Mouse (Mus musculus) gastrocnemius, postnatal 4 days (tissue): ENCODE results near the gene Akap3. TPM values are rescaled to one million over a fixed set of nuclear protein-coding genes. Genes with fewer than 3 reads are reported as not detected.

ENCODE experiments used
- DNase-seq, 2 experiments: peaks; one replicate each; pipeline ENCODE4 v3.0.0; 2021 to 2022; ENCODE audit warnings: low spot score in 2 of 2, mixed read lengths in 2 of 2
- long read RNA-seq, 2 experiments: library from polyadenylated mRNA; stranded (forward); transcript quantifications; one replicate each; pipeline ENCODE4 v2.0.0; 2021
- total RNA-seq, 2 experiments: library from RNA; stranded (reverse); gene quantifications; 2 replicates each; pipeline ENCODE4 v1.2.3; 2021

The Akap3 gene
- not detected for total RNA-seq
- long read RNA-seq, experiment 1 = 0 reads
- long read RNA-seq, experiment 2 = 0 reads

DNA sequence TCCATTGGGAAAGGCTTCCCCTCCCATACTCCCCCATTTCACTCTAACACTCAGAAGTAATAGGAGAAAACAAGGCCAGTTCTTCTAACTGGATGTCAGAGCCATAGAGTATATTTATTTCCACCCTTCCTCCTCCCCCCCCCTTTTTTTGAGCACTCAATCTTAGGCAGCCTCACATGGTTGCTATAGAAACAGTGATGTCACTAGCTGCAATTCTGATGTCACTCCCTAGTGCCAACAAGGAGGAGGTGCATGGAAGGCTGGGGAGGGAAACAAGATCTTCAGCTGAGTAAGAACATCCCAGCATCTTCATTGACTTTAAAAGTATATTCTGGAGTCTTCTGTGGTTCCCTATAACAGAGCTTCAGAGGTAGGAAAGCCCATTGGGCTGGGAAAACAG is at the start of gene Akap3:
Akap3 (plus strand) TSS at position 218 of the 400 bp plus-strand sequence.
- DNase-seq = no peak

DNA sequence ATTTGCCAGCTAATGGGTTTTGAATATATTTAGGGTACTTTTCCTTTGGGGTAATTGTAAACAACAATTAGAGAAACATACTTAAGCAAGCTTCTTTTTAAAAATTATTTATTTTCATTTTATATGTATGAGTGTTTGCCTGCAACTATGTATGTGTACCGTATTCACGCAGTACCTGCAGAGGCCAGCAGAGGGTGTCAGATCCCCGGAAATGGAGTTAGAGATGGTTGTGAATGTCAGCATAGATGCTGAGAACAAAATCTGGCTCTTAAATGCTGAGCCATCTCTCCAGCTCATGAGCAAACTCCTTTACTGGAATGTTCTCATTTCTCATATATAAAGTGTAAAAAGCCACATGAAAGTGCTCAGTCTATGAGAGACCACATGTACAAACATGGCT is 46.1 kb upstream of the Akap3 start:
- DNase-seq = no peak

DNA sequence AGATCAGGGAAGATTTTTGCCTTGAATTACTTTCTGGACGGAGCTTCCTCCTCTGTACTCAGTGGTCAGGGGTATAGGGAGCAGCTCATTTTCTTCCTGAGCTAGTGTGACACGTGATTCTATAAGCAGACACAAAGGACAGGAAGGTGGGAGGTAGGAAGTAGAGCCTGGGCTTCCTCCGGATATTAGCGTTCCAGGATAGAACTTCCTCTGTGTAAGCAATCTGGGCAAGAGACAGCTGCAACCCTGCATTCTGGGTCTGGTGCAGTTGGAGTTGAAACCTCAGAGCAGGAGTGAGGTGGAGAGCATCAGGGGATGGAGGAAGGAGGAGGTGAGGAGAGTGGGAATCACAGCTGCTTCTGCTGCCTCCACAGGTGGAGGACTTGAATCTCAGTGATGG is 44.8 kb upstream of the Akap3 start:
- DNase-seq = no peak

DNA sequence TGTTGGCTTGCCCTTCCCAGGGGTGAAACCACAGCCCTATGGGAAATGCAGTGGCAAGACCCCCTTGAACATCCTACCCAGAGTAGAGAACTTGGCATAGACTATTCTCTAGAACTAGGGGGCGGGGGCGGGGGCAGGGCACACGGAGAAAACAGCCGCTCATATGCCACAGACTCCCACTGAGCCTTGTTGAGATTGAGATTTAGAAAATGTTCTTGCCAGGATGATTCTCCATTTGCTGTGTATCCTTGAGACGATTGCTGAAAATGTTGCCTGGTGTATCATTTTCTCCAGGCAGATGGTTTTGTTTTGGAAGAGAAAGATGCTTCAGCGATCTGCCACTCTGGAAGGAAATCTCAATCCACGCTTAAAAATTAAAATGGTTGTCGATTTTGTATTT is 44.3 kb upstream of the Akap3 start:
- DNase-seq = no peak

DNA sequence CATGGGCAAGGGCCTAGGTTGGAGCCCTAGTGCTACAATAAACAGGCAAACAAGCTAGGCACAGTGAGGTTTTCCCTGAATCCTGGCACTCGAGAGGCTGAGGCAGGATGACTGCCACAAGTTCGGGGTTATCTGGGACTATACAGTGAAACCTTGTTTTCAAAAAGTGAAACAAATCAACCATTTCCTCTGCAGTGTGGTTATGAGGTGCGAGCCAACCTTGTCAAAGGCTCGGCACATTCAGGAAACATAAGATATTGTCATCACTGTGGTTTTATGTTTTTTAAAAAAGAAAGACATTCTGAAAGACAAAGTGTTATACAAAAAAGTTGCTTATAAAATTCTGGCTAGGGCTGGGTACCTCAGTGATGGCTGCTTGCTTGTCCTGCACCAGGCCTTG is 41.4 kb upstream of the Akap3 start:
- no peak for DNase-seq

DNA sequence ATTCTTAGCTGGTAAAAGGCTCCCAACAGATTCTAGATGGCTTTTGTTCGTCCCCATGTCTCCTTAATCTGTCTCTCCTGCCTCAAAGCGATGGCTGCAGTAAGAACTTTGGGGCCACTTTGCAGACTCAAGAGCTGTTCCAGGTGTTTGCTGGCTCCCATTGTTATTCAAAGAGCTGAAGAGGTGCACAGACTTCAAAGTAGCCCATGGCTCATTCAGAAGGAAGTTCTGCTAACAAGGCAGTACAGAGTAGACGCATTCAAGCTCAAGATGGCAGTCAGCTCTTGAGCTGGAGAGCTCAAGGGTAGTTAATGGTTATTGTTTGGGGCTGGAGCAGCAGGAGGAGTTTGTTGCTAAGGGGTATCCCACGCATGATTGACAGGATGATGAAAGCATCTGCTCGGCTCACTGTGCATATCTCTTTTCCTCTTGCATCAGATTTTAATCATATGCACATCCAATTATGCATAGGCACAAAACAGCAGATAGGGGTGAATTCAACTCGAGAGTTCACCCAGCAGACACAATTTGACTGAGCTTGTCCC is 37.6 kb upstream of the Akap3 start:
- no peak for DNase-seq

DNA sequence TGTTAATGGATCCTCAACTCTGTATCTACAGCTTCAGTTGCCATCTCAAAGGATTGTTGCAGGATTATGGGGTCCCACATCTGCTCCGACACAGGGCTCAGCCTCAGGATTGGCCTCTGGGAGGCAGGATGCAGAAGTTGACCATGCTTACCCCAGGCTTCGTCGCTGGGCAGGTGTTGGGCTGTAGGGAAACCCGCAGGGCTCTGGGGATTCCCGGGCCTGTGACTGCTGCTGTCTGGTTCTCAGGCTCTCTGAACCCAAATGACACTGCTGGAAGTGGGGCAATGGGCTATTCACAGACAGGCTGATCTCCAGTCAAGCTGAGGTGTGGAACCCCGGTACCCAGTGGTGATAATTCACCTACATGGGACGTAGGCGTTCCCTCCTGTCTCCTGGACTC is 36.6 kb upstream of the Akap3 start:
- DNase-seq = no peak

DNA sequence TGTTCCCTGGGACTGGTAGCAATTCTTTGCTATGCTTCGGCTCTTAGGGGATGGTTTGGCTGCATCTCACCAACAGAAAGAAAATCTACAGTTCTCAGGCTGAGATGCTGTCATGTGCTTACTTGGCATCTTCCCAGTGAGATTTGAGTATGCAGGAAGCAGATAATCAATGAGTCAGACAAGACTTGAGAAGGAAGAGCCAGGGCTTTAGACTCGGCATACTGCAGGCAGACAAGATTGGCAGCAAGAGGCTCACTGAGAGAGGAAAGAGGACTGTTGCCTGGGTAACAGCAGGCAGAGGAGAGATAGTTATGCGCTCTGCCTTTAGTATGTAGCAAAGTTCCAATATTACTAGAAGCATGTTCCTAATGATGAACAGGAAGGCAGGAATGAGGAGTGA is 29.8 kb upstream of the Akap3 start:
- no peak for DNase-seq

DNA sequence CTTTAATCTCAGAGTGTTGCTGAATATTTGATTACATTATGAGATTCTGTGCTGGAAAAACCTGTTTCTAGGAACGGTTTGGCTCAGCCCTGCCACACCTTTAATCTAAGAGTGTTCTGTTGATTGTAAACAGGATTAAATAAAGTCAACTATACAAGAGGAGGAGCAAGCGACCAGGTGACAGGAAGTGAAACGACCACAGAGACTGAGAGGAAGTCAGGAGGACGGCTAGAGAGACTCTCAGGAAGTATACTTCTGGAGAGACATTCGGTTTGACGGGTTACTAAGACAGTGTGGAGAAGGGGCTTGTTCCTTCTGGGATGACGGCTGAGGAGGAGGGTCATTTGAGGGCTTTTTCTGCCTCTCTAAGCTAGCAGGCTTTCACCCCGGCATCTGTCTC is 16.3 kb upstream of the Akap3 start:
- no peak for DNase-seq

DNA sequence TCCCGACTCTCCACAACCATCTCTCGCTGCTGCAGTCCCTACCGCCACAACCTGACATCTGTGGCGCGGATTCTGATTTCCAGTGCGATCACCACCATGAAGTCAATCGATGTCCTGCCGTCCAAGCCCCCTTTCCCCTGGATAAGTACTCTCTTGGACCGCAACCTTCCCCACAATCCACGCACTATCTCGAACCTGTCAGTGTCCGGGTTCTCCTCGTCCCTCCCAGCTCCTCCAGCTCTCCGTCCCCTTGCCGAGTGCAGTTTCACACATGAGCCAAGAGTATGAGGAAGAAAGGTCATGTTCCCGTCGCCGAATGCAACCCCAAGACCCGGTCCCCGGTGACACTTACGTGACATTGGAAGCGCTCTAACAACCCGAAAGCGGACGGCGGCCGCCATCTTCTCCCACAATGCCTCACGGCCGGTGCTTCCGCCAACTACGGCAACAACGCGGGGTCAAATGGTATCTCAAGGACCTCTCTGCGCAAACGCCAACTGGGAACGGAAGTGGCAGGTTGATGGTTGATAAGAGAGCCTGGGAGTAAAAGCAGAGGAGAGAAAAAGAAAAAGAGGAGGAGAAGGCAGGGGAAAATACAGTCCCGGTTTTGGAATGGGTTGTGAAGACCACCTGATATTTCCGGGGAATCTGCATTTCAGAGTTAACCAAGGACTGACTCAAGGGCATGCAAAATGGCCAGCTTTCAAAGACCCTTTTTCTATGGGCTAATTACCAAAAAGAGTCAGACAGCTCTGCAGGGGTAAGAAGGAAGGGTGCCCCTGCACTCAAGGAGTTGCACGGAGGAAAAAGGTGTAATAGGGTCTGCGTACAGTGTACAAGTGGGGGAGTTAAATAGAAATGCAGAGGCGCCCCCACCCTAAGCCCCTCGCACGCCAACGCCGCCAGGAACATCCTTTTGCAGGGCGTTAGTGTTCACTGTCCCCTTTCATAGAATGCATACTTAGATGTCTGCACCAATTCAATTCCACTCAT is 3.9 kb upstream of the Akap3 start, which contains the start of gene Ndufa9:
Ndufa9 (minus strand) TSS at position 425 of the 993 bp plus-strand sequence.
- DNase-seq = peak; percentile 90 to 96

DNA sequence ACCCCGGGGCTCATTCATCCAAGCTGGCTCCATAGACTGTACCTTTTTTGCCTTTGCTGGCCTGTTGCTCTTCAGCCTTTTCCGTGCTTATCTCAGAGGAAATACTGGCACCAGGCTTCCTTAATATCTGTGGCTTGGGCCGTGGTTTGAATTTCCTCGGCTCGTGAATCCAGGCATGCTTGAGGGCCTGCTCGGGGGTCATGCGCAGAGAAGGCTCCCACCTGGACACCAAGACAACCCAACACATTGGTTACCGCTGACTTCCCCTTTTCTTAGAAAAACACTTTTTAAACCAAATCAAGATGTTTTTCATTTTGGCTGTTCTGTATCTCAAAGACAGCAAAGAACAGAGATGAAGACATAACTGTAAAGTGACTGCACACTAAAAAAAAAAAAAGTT is 24.2 kb downstream of the Akap3 start:
- no peak for DNase-seq

DNA sequence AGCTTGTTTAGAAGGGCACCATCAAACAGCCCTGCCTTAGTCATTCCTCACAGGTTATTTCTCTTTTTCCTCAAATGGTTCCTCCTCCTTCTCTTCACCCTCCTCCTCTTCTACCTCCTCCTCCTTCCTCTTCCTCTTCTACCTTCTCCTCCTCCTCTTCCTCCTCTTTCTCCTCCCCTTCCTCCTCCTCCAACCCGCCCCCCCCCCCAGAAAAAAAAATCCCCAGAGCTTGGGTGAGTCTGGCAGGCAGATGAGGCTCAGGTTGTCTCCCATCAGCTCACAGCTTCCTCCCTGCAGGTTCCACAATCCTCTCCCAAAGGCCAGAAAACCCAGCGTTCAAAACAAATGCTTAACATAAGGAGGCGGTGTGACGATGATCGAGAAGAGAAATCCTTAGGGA is 54.5 kb downstream of the Akap3 start:
- DNase-seq = no peak

DNA sequence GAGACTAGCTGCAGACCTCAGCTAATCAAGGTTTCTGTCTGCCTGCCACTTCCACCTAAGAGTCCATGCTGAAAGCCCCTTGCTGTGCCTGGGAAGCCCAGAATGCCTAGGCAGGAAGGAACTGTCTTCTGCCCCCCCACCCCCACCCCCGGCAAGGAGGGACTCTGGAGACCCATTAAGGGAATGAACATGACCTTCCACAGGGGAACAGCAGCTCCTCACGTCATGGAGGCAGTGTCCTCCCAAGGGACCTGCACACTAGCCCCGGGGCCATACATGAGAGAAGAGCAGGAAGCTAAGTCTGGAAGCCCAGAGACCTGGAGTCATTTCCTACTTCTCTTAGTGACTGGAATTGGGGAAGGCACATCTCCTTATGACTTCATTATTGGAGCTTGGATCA is 55.0 kb downstream of the Akap3 start:
- DNase-seq = no peak

DNA sequence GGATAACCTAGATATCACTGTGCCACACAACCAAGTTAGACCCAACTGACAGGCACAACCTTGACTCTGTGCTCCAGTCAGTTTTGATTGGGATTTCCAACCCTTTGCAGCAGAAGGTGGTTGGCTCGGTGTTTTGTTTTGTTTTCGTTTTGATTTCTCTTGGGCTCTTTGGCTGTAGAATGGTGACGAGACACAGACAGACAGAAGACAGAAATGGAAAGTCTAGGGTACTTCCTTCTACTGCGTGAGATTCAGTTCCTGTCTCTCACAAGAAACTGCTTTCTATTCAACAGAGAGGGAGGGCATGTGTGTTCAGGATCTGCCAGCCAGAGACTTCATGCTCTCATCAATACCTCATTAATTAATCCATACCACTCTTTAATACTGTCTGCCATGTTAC is 57.8 kb downstream of the Akap3 start:
- DNase-seq = no peak

DNA sequence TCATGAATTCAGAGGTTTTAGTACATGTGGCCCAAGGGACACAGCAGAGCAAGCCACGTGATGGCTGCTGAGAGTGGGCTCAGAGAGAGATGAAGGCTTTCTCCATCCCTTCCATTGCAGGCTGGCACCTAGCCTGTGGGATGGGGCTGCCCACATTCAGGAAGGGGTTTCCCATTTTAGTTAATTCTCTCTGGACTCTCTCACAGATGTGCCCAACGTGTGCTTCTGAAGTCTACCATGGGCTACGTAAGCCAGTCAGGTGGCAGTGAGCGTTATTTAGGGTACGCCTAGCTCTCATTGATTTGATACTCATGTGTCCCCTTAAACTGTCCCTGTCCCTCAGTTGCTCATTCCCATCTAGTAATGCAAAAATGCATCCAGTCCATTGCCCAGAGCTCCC is 62.0 kb downstream of the Akap3 start:
- no peak for DNase-seq

DNA sequence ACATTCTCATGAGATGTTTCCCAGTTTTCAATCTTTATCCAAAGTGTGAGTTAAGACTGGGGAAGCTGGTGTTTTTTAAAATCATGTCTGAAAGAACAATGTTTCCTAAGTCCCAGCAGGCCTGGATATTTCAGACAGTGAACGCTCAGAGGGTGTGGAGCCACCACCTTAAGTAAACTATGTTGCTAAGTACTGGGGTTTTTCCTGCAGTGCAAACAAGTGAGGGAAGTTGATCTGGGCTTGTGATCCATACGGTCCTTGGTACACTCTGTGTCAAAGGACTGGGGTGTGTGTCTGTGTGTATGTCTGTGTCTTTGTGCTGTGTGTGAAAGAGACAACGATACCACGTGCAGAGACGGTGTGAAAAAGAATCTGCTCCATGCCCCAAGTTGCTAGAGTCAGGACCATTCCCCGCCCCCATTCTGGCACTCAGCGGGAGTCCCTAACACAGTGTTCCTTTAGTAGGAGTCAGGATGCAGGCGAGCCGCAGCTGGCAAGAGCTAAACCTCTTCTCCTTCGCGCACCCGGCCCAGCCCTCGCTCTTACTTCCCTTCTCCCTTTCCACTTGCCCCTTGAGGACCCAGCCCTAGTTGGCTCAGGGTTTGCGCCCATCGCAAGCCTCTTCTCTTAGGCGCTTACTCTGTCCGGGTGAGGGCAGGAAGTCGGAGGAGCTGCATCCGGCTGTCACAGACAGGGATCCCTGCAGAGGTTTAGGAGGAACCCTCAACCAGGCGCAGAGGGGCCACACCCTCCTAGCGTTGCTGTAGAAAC is 68.4 kb downstream of the Akap3 start, which contains the start of gene Dyrk4:
Dyrk4 (minus strand) TSS at position 729 of the 771 bp plus-strand sequence.
- DNase-seq = peak in 1 of 2 experiments; percentile 22

Other genes with a start within 250 kb of the Akap3 start
- gene Kcna1, start 206.7 kb upstream of the Akap3 start, total RNA-seq = 1 to 10 TPM; 5.7 to 7.0 TPM
- gene Kcna6, start 112.4 kb upstream of the Akap3 start, total RNA-seq = 1 to 10 TPM; 5.3 to 5.8 TPM
- gene Ndufa9, start 4.0 kb upstream of the Akap3 start, total RNA-seq = 100 to 1,000 TPM; 230 to 236 TPM
- gene Dyrk4, start 68.7 kb downstream of the Akap3 start, total RNA-seq = not detected
- gene Rad51ap1, start 86.5 kb downstream of the Akap3 start, total RNA-seq = 10 to 100 TPM; 13.6 to 17.3 TPM
- 10 to 100 TPM; 12.9 to 14.4 TPM for gene D6Wsu163e, start 86.9 kb downstream of the Akap3 start, total RNA-seq
- gene Fgf6, start 162.5 kb downstream of the Akap3 start, total RNA-seq = 1 to 10 TPM; 8.2 to 9.7 TPM
- gene Fgf23, start 219.8 kb downstream of the Akap3 start, total RNA-seq = under 1 TPM in 1 of 2 experiments, not detected in 1; 0.20 TPM